Mouse (Mus musculus) lung, postnatal 0 days (tissue): ENCODE measurements around the gene Med13l. TPM values are rescaled to one million over a fixed set of nuclear protein-coding genes. Genes with fewer than 3 reads are reported as not detected.

Experiments
- ATAC-seq: fragments of 200-750 bp; cut with Nextera tagmentation; 2 replicates; pipeline ENCODE4 v1.8.0; 2017; ENCODE audit warnings: moderate library complexity
- DNase-seq: peaks from one replicate; pipeline ENCODE4 v3.0.0-alpha.2; 2016; ENCODE audit warnings: low spot score
- H3K27ac ChIP-seq: fragments of 300-500 bp; sonication (generic); 2 replicates; pipeline ENCODE4 v1.5.1; 2014; ENCODE audit warnings: antibody characterized with exemption, mild to moderate bottlenecking, low read length, mixed read lengths
- H3K27me3 ChIP-seq: fragments of 300-500 bp; sonication (generic); replicated peaks from 2 replicates; pipeline ENCODE4 v1.6.1; 2014; ENCODE audit warnings: low read length, mixed read lengths; ENCODE audit not compliant: insufficient read depth
- H3K36me3 ChIP-seq: fragments of 300-500 bp; sonication (generic); 2 replicates; pipeline ENCODE4 v1.6.1; 2014; ENCODE audit warnings: low read length, mixed read lengths; ENCODE audit not compliant: insufficient read depth
- H3K4me1 ChIP-seq: fragments of 300-500 bp; sonication (generic); 2 replicates; pipeline ENCODE4 v1.6.1; 2014; ENCODE audit warnings: antibody characterized with exemption, low read depth, low read length, mixed read lengths; ENCODE audit not compliant: insufficient read depth
- H3K4me2 ChIP-seq: fragments of 300-500 bp; sonication (generic); replicated peaks from 2 replicates; pipeline ENCODE4 v1.6.1; 2014; ENCODE audit warnings: low read depth, mild to moderate bottlenecking, low read length, moderate library complexity, mixed read lengths
- H3K4me3 ChIP-seq: fragments of 300-500 bp; sonication (generic); 2 replicates; pipeline ENCODE4 v1.5.1; 2014; ENCODE audit warnings: low read depth, low read length
- H3K9ac ChIP-seq: fragments of 300-500 bp; sonication (generic); replicated peaks from 2 replicates; pipeline ENCODE4 v1.6.1; 2014; ENCODE audit warnings: low read depth, mild to moderate bottlenecking
- H3K9me3 ChIP-seq: fragments of 300-500 bp; sonication (generic); 2 replicates; pipeline ENCODE4 v1.6.1; 2016; ENCODE audit warnings: low read length, mixed read lengths
- CTCF ChIP-seq: IDR thresholded peaks from 2 replicates; pipeline ENCODE4 v1.5.1; 2016; ENCODE audit warnings: antibody characterized with exemption, mild to moderate bottlenecking
- EP300 ChIP-seq: IDR thresholded peaks from 2 replicates; pipeline ENCODE4 v1.6.1; 2016; ENCODE audit warnings: antibody characterized with exemption, mild to moderate bottlenecking, control low read depth
- WGBS: fragments of 180-500 bp; shearing (Covaris S2); extraction: QIAGEN DNeasy Blood & Tissue Kit; methylation state at CpG from one replicate; pipeline ENCODE4 v1.1.7; 2014; 5-methylcytosine and 5-hydroxymethylcytosine counted together
- polyA plus RNA-seq: library from polyadenylated mRNA; unstranded; fragments of >200 nt; fragmentation: Nextera tagmentation; extraction: Ambion mirVana; gene quantifications from 2 replicates; pipeline ENCODE4 v1.2.1, GENCODE M21; 2015

The Med13l gene
- polyA plus RNA-seq, 1 experiment from 2014 or later = 10.1 TPM

DNA sequence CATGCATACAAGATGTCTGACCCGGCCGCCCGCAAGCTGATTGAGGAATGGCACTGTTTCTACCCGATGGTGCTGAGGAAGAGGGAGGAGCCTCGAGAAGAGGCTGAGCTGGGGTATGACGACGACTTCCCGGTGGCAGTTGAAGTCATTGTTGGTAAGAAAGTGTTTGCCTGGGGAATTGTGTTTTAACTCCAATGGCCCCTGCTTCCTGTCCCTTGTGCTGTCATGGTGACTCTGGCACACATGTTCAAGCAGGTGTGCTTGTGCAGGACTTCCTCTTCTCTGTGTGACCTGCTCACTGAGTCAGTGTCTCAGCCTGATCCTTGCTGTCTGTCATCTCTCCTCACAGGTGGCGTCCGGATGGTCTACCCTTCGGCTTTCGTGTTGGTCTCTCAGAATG, 160.9 kb downstream of the Med13l start:
- Histone ChIP-seq H3K27ac (no peak overlapping the region), H3K9me3 (no peaks in the 10 kb centered on the region), H3K4me1 (peaks cover 9% of the 10 kb centered on the region; the same call in 1 of the 2 replicates), H3K36me3 (no peaks in the 10 kb centered on the region; the same call in 1 of the 2 replicates), H3K4me3 (no peak overlapping the region), H3K9ac (no peak overlapping the region), H3K27me3 (no peaks in the 10 kb centered on the region), H3K4me2 (no peak overlapping the region)
- ATAC-seq = peak; percentile 20; the same call in 1 of the 2 replicates
- WGBS = 62% methylated on average over 12 of the region's 12 CpGs
- no peak for DNase-seq
- TF ChIP-seq CTCF (no peak), EP300 (no peak)

GRCm38 (mm10) chr5:118721848-118722247, 161.4 kb downstream of the Med13l start:
- H3K4me2 ChIP-seq = no peak overlapping the region
- no peak overlapping the region for H3K9ac ChIP-seq
- H3K9me3 ChIP-seq = no peaks in the 10 kb centered on the region
- 69% methylated on average over 5 of the region's 5 CpGs for WGBS
- H3K36me3 ChIP-seq = no peaks in the 10 kb centered on the region; the same call in 1 of the 2 replicates
- TF ChIP-seq EP300 = no peak
- no peaks in the 10 kb centered on the region for H3K27me3 ChIP-seq
- ATAC-seq = no peak
- H3K27ac ChIP-seq = no peak overlapping the region
- no peak for DNase-seq
- H3K4me1 ChIP-seq = 0 out of 2 replicates have a peak, but pooled peaks cover 5% of the 10 kb centered on the region
- no peak overlapping the region for H3K4me3 ChIP-seq

- Histone ChIP-seq H3K4me3 (no peak overlapping the region), H3K27ac (no peak overlapping the region), H3K9me3 (no peaks in the 10 kb centered on the region), H3K27me3 (no peaks in the 10 kb centered on the region), H3K9ac (no peak overlapping the region), H3K36me3 (peaks cover 3% of the 10 kb centered on the region; the same call in 1 of the 2 replicates), H3K4me1 (0 out of 2 replicates have a peak, but pooled peaks cover 2% of the 10 kb centered on the region), H3K4me2 (no peak overlapping the region)
- WGBS = 75% methylated on average over 3 of the region's 3 CpGs
- ATAC-seq (no peak), DNase-seq (no peak)
- TF ChIP-seq EP300 (no peak), CTCF (no peak)
Measured at GRCm38 (mm10) chr5:118722456-118722855, 162.0 kb downstream of the Med13l start.

- TF ChIP-seq CTCF (no peak), EP300 (no peak)
- no peak for DNase-seq
- WGBS = 76% methylated on average over 6 of the region's 6 CpGs
- no peaks in the 10 kb centered on the region for H3K4me1 ChIP-seq
- H3K27ac ChIP-seq = no peak overlapping the region
- H3K36me3 ChIP-seq = peaks cover 25% of the 10 kb centered on the region; the same call in 1 of the 2 replicates
- H3K9ac ChIP-seq = no peak overlapping the region
- no peaks in the 10 kb centered on the region for H3K27me3 ChIP-seq
- no peaks in the 10 kb centered on the region for H3K9me3 ChIP-seq
- H3K4me2 ChIP-seq = no peak overlapping the region
- ATAC-seq = no peak
- no peak overlapping the region for H3K4me3 ChIP-seq
Measured at GRCm38 (mm10) chr5:118725425-118725824, 164.9 kb downstream of the Med13l start.

- Histone ChIP-seq H3K9ac (no peak overlapping the region), H3K9me3 (no peaks in the 10 kb centered on the region), H3K4me3 (no peak overlapping the region), H3K36me3 (peaks cover 31% of the 10 kb centered on the region), H3K4me1 (no peaks in the 10 kb centered on the region), H3K27me3 (no peaks in the 10 kb centered on the region), H3K4me2 (no peak overlapping the region), H3K27ac (no peak overlapping the region)
- WGBS = 56% methylated on average over 10 of the region's 10 CpGs
- DNase-seq (peak; percentile 46), ATAC-seq (peak; percentile 89)
- no peak for TF ChIP-seq CTCF
- TF ChIP-seq EP300 = no peak; the same call in 1 of the 2 replicates
Measured at GRCm38 (mm10) chr5:118725886-118726505, 165.5 kb downstream of the Med13l start.

DNA sequence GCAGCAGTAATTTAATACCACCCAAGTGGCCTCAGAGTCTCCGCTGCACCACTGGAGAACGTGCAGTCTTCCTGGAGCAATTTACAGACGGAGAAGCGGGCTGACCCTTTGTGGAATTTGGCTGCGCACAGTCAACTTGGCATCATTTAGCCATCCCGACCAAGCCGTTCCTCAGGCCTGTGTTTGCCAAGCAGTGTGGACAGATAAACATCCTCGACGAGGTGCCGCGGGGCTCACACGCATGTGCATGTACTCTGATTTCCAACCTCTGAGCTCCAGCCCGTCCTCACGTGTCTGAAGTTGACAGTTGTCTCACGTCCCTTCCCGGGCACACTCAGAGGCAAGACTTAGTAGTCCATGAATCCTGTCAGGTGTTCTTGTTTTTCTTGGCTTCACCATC, 166.9 kb downstream of the Med13l start:
- no peaks in the 10 kb centered on the region for H3K4me1 ChIP-seq
- TF ChIP-seq CTCF (no peak), EP300 (no peak)
- DNase-seq (no peak), ATAC-seq (no peak)
- no peak overlapping the region for H3K4me3 ChIP-seq
- H3K36me3 ChIP-seq = peaks cover 38% of the 10 kb centered on the region
- H3K9me3 ChIP-seq = no peaks in the 10 kb centered on the region
- 74% methylated on average over 16 of the region's 16 CpGs for WGBS
- no peak overlapping the region for H3K27ac ChIP-seq
- no peaks in the 10 kb centered on the region for H3K27me3 ChIP-seq
- H3K9ac ChIP-seq = no peak overlapping the region
- H3K4me2 ChIP-seq = no peak overlapping the region
